Mouse (Mus musculus): ENCODE data around the gene Ddx50.
"Not testable (repeated sequence)": the region's sequence is repeated elsewhere in the genome, so short reads cannot be mapped to it uniquely, and the experiment has no call there.

The Ddx50 gene

DNA sequence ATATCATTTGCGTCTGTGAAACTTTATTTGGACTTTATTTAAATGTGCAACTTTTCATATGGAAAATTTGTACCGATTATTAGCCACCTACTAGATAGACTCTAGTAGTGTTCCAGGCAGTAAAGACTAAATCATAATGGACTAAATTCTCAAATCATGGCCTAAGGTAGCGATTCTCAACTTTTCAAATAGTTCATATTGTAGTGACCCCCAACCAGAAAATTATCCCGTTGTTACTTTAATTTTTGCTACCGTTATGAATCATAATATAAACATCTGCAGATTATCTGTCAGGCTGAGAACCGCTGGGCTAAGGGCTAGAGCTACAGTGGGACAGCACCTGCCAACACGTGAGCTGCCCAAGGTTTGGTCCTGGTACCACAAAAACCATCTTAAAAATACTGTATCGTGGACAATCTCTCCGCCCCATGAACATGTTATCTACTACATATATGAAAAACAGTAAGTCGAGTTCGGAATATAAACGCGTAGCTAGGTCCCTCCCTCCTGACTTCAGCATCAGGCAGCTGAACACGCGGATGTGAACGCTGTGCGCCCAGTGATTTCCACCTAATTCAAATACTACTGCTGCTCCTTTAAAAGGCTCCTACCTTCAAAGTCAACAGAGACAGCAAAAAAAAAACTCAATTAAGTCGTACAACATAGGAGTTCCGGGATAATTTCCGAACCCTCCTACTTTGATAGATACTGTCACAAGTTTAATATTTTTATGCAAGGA is 49.8 kb downstream of the Ddx50 start:
- peak; percentile 51 for DNase-seq (ENCODE audit: extremely low read depth, low read depth)

DNA sequence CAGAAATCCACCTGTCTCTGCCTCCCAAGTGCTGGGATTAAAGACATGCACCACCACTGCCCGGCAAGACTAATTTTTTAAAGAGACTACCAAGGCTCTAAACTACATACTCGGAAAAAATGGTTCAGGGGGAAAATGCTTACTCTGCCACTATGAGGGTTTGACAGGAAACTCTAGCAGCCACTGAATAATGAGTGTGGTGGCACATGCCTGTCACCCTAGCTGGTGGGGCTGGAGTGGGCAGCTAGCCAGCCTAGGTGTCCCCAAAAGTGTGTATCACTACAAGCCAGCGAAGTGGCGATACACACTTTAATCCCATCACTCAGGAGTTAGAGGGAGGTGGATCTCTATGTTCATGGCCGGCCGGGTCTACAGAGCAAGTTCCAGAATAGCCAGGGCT is 51.0 kb downstream of the Ddx50 start:
- no peak for DNase-seq (ENCODE audit: extremely low read depth, low read depth)

DNA sequence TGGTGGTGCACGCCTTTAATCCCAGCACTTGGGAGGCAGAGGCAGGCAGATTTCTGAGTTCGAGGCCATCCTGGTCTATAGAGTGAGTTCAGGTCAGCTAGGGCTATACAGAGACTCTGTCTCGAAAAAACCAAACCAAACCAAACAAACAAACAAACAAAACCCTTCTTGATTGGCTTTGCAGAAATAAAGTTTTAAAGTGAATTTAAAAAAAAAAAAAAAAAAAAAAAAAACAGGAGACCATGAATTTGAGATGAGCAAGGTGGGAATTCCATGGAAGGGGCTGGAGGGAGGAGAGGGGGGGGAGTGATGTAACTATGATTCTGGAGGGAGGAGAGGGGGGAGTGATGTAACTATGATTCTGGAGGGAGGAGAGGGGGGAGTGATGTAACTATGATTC is 51.7 kb downstream of the Ddx50 start:
- DNase-seq (ENCODE audit: extremely low read depth, low read depth) = not testable (repeated sequence)

DNA sequence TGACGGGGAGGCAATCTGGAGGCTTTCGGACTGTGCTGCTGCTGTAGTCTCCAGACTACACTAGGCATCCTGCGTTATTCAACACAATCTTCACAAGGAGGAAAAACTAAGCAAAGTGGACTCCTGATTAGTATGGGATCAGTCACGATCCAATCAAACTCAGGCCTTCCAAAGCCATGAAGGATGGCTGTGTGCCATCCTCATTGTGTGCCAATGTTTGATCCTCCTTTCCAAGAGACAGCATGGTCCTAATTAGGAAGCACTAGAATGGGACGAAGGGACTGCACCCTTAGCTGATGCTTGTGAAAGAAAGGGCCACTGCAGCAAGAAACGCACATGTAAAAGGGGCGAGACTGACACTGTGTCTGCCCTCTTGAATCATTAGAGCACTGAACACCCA is 58.5 kb downstream of the Ddx50 start:
- DNase-seq (ENCODE audit: extremely low read depth, low read depth) = no peak

DNA sequence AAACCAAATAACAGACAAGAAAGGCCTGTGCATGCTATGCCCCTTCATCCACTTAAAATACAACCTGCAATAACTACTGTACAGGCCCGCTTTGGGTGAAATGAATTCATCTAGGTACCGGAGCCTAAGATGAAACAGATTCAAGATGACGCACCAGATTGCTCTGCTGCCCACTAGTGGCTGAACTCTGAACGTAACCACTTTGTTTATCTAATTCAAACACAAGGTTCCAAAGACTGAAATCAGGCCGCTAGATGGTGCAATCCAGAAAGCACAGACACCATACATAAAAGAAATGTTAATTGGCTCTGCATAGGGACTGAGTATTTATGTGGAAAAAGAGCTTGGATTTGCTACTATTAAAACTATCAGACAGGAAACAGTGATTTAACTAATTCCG is 60.8 kb downstream of the Ddx50 start:
- peak; percentile 65 for DNase-seq (ENCODE audit: extremely low read depth, low read depth)

DNA sequence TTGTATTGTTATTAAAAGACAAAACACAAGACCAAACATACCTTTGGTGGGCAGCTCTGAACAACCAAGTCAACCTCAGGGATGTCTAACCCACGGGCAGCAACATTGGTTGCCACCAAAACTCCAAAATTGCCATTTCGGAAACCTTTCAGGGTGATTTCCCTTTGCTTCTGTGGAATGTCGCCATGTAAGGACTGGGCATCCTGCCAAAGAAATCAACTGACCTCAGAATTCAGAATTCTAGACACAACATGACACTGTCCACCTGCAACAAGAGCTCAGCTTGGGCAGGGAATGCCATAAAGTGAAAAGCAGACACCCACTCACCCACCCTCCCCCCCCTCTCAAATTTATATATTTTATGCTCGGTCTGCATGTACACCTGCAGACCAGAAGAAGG is 62.4 kb downstream of the Ddx50 start:
- DNase-seq (ENCODE audit: extremely low read depth, low read depth) = no peak

DNA sequence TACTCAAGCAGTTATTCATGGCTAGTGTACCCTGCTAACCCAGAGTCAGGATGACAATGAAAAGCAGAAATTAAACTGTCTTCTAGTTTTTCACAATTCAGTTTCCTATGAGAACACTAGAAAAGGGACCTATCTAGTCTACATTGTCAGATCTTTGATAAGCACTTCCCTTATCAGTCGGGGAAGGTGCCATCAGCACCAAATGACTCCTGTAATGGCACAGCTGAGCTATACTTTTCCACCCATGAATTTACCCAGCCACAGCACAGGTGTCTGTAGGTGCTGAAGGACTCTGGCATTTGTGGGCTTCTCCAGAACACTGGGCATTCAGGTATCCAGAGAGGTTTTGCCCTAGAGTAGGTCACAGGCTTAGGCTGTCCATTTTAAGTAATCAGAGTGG is 67.8 kb downstream of the Ddx50 start:
- DNase-seq (ENCODE audit: extremely low read depth, low read depth) = no peak

DNA sequence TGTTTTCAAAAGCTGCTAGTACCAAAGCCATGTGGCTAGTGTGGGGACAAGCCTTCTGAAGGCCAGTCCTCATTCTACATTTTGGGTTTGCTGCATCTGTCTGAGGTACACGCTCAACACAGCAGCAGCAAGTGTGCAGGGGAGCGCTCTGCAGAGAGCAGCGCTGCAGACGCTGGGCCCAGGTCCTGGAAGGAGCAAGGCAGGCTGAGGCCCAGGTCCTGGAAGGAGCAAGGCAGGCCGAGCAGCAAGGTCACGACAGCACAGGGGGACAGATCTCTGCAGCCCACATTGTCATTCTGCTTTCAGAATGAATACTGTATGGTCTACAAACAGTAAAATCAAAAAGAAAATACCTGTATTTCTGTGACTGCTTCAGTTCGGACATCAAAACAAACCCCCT is 68.3 kb downstream of the Ddx50 start:
- no peak for DNase-seq (ENCODE audit: extremely low read depth, low read depth)

DNA sequence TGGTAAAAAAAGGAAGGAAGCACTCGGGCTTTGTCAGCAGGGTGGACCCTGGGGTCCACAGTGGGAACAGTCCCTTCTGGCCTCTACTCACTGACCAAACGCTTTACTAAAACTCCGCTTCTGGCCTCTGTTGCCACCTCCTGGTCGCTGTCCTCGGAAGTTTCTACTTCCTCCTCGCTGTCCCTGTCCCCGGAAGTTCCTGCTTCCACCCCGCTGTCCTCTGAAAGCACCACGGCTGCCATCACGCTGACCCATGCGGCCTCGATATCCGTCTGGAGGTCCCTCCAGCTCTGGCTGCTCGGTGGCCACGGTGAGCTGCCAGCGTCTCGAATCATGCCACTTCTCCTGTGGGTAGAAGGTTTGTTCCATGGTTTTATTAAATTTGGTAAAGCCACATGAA is 68.8 kb downstream of the Ddx50 start:
- DNase-seq (ENCODE audit: extremely low read depth, low read depth) = no peak

DNA sequence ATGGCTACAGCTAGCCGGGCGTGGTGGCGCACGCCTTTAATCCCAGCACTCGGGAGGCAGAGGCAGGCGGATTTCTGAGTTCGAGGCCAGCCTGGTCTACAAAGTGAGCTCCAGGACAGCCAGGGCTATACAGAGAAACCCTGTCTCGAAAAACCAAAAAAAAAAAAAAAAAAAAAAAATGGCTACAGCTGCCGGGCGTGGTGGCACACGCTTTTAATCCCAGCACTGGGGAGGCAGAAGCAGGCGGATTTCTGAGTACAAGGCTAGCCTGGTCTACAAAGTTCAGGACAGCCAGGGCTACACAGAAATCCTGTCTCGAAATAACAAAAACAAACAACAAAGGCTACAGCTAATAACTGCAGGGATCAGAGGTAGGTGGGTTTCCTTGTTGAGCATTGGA is 71.9 kb downstream of the Ddx50 start:
- not testable (repeated sequence) for DNase-seq (ENCODE audit: extremely low read depth, low read depth)

DNA sequence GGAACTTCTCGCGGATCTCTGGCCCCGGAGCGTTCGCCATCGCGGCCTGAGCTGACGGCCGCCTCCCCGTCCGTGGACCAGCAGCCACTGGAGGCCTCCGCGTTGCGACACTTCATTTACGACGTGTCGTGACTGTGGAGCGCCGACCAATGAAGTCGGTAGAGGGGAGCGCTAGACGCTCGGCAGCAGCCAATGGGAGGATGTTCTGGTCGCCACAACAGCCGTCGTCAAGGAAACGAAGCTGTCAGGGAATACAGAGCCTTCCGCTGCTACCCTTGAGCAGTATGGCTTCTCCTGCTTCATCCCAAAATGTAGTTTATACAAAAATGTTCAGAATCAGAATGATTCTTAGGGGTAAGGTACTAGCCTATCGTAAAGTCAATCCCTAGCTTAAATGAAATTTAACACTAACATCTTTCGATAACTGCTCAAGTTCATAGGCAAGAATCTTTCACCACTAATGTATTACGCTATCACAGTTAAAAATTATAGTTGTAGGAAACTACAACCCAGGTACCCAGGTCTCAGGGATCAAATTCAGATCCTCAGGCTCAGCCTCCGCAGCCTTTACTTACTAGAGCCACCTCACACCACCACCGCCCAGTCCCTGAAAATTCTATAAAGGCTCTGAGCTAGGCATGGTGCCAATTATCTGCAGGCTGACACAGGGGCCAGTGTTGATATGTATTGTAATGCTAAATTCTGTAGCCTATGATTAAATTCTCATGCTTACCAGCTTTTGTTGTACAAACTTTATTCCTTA is 72.5 kb downstream of the Ddx50 start, which contains the start of gene Kif1bp:
TSS of gene Kif1bp (minus strand) at position 120 of the 763 bp plus-strand sequence.
- peak; percentile 98 for DNase-seq (ENCODE audit: extremely low read depth, low read depth)

DNA sequence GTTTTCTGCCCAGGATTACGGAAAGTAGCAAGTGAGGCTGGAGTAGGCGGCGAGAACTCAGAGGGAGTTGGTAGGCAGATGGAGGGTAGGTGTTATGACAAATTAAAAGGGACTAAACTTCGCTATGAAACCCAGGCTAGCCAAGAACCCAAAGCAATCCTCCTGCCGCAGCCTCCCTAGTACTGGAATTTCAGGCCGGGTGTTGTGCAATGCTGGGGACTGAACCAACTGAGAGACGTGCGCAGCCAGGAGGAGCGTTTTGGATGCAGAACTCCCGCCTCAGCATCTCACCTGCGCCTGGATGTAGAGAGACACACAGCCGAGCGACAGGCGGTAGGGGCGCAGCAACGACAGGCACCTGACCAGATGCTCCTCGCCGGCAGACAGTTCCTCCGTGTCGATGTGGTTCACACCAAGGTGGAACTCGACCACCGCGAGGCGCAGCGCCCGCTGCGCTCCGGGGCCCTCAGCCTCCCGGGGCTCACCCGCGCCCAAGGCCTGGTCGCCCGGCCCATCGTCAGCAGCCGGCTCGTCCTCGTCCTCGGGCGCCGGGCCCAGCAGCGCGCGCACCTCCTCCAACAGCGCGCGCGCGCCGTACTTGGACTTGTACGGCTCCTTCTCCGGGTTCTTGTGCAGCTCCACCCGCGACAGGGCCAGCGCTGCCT is 73.2 kb downstream of the Ddx50 start:
- DNase-seq (ENCODE audit: extremely low read depth, low read depth) = no peak

DNA sequence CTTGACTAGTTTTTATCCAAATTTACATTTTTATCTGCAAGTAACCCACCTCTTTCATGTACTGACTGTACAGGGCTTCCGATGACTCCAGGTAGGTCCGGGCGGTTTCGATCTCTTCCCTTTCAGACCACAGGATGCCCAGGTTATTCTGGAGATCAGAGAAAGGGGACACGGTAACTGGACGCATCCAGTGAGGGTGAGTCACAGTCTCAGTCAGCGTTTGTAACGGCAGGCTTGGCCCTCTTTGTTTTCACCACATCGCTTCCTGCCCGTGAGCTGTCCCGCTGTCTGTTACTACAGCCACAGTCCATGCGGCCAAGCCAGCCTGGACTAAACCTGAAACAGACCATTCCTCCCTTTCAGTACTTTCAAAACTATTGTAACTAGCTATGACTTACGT is 76.0 kb downstream of the Ddx50 start:
- no peak for DNase-seq (ENCODE audit: extremely low read depth, low read depth)

DNA sequence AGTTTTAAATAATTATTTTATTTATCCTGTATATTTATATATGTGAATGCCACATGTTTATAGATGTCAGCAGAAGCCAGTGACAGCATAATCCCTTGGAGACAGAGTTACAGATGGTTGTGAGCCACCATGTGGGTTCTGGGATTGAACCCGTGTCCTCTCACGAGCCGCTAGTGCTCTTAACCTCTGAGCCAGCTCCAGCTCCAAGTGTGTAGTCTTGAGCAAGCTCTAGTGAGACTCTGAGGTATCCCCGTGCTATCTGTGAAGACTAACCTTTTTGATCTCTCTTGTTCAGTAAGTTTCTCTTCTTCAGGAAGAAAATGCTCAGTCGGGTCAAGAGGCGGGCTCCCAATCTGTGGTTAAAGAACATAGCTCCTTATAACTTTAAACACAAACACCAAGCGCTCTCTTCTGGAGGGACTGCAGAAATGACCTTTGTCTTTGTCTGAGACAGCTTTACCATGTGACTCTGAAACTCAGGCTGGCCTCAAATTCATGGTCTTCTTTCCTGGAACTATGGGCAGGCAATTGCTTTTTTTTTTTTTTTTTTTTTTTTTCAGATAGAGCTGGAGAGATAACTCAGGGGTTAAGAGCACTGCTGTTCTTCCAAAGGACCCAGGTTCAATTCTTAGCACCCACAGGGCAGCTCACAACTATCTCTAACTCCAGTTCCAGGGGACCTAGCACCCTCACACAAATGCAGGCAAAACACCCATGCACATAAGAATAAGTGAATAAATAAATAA is 80.7 kb downstream of the Ddx50 start:
- no peak for DNase-seq (ENCODE audit: extremely low read depth, low read depth)

DNA sequence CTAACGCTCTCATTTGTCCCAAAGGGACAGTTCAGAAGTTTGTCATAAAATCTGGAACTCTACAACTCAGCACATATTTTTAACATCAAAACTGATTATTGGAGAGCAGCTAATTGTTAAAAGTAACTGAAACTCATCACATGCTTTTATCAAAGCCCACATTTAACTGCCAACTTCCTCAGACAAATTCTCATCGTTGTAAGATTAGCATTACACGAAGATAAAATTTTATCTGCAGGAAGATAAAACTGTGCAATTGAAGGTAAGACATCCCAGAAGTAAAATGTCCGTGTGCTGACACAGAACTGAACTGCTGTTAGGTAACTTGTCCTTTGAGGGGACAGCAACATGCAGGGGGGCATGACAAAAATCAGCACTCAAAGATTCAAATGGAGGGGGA is 82.2 kb downstream of the Ddx50 start:
- no peak for DNase-seq (ENCODE audit: extremely low read depth, low read depth)

Data from MEL-GATA-1-ER (cell line).